ENCODE assay signal across 9 mouse cellular contexts in the genomic region with DNA sequence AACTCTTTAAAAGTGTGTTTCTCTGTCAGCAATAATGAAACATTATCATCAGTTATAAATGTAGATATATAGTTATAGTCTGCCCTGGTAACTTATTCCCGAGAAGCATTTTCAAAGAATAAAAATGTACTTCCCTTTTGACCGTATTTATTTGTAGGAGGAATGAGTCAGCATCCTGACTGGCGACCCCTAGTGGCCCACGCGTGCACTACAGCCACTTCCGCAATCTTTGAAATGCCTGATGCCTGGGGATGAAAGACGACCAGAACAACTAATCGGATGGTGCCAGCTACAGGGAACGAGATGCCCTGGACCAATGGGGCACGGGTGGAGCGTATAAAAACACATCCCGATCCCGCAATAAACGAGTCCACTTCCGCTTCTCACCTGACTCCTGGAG.
A peak's percentile ranks its signal among the peaks of the same experiment; 100 is the strongest.
DNase-seq lines count a peak whose midpoint lies in the region; TF ChIP-seq lines count a peak whose summit lies in the region.
"Had no signal": no experiment of that assay in that cellular context is flagged by ENCODE, and none has a peak within 500 bp of the region (broad histone marks: within the 10 kb centered on the region; RNA-seq: fewer than 3 reads in every experiment).

No protein-coding gene starts in this region.

- no peak for TF ChIP-seq POLR2A in heart, adult 2 months (IDR thresholded peaks at IDR 0.05; ENCODE audit: insufficient read depth, low read depth, low read length)

- peaks cover 2% of the 10 kb centered on the region for H3K4me1 ChIP-seq in heart, adult 2 months (ENCODE audit: control insufficient read depth, insufficient read depth, low read length)
- H3K4me1 ChIP-seq in heart, embryonic 10.5 days: no peaks in the 10 kb centered on the region
- H3K4me1 ChIP-seq: limb, embryonic 12.5 days had no signal

- H3K27me3 ChIP-seq in heart, adult 2 months (ENCODE audit: control insufficient read depth, insufficient read depth, low read length): no peaks in the 10 kb centered on the region
- H3K27me3 ChIP-seq in heart, embryonic 10.5 days (ENCODE audit: insufficient read depth, poor library complexity, severe bottlenecking): no peaks in the 10 kb centered on the region
- H3K27me3 ChIP-seq: limb, embryonic 12.5 days had no signal

- peak; percentile 96 for TF ChIP-seq CTCF in heart, adult 2 months (IDR thresholded peaks at IDR 0.05)

- WGBS in heart, adult 2 months: 45% methylated on average over 15 of the region's 15 CpGs
- 57% methylated on average over 15 of the region's 15 CpGs for WGBS in heart, embryonic 10.5 days

- H3K36me3 ChIP-seq in heart, adult 2 months (ENCODE audit: control insufficient read depth, insufficient read depth, low read length): no peaks in the 10 kb centered on the region
- no peaks in the 10 kb centered on the region for H3K36me3 ChIP-seq in heart, embryonic 10.5 days
- H3K36me3 ChIP-seq: limb, embryonic 12.5 days had no signal

- H3K9ac ChIP-seq in heart, adult 2 months (ENCODE audit: low read depth, low read length): no peak overlapping the region
- H3K9ac ChIP-seq: limb, embryonic 12.5 days had no signal

- no peak overlapping the region for H3K4me3 ChIP-seq in heart, adult 2 months
- no peak overlapping the region for H3K4me3 ChIP-seq in heart, embryonic 10.5 days
- H3K4me3 ChIP-seq: limb, embryonic 12.5 days had no signal

- H3K79me2 ChIP-seq in heart, adult 2 months (replicated peaks; ENCODE audit: control insufficient read depth, insufficient read depth, low read length): no peaks in the 10 kb centered on the region

- no peak overlapping the region for H3K27ac ChIP-seq in heart, adult 2 months
- H3K27ac ChIP-seq in heart, embryonic 10.5 days: no peak overlapping the region
- H3K27ac ChIP-seq: limb, embryonic 12.5 days had no signal

- no peaks in the 10 kb centered on the region for H3K9me3 ChIP-seq in heart, embryonic 10.5 days
- H3K9me3 ChIP-seq: limb, embryonic 12.5 days had no signal

- no peak for TF ChIP-seq EP300 in heart, adult 2 months (IDR thresholded peaks at IDR 0.05; ENCODE audit: insufficient read depth, low read depth, low read length)

- DNase-seq in heart, adult 2 months: peak; percentile 72 to 85
- no peak for DNase-seq in heart, embryonic 10.5 days (ENCODE audit: low spot score)
- peak; percentile 85 for DNase-seq in CD4-positive, CD25-positive, alpha-beta regulatory T cell, adult 2 months (ENCODE audit: low read depth, low spot score)
- DNase-seq in adrenal gland, postnatal 36 days: peak; percentile 78 to 84
- peak; percentile 11 for DNase-seq in forelimb bud, embryonic 11.5 days (ENCODE audit: low read depth, low spot score)
- DNase-seq in kidney, postnatal 36 days: peak; percentile 71 to 88
- peak; percentile 83 for DNase-seq in naive thymus-derived CD4-positive, alpha-beta T cell, adult 2 months (ENCODE audit: low read depth)
- peak; percentile 80 for DNase-seq in thymus, postnatal 25 days

- intact Hi-C loops in heart, adult 2 months (cut with DNase I): no loop called here
